ENCODE assay signal across 9 mouse cellular contexts in genomic region chr1:156940584-156940983, GRCm38 (mm10). TPM values are rescaled to one million over a fixed set of nuclear protein-coding genes. Genes with fewer than 3 reads are reported as not detected.
DNase-seq lines count a peak whose midpoint lies in the region; ATAC-seq lines count a peak whose summit lies in the region.
"Had no signal": no experiment of that assay in that cellular context is flagged by ENCODE, and none has a peak within 500 bp of the region (broad histone marks: within the 10 kb centered on the region; RNA-seq: fewer than 3 reads in every experiment).

No protein-coding gene starts in this region.

- H3K4me3 ChIP-seq in heart, embryonic 10.5 days: peak overlapping the region; percentile 99
- H3K4me3 ChIP-seq in forebrain, embryonic 16.5 days (replicated peaks; ENCODE audit: low read length): no peak overlapping the region; the same call in 1 of the 2 replicates
- H3K4me3 ChIP-seq in limb, embryonic 15.5 days: 0 out of 2 replicates have a peak overlapping the region, but pooled peaks have one; percentile 85

- H3K4me1 ChIP-seq in heart, embryonic 10.5 days: peaks cover 10% of the 10 kb centered on the region; the same call in 1 of the 2 replicates
- peaks cover 18% of the 10 kb centered on the region for H3K4me1 ChIP-seq in forebrain, embryonic 16.5 days (replicated peaks; ENCODE audit: control insufficient read depth, insufficient read depth, low read length)
- no peaks in the 10 kb centered on the region for H3K4me1 ChIP-seq in limb, embryonic 15.5 days

- no peak for ATAC-seq in forebrain, embryonic 16.5 days
- ATAC-seq in limb, embryonic 15.5 days (ENCODE audit: insufficient number of reproducible peaks, low FRiP score, low TSS enrichment, low read depth): no peak
- no peak for ATAC-seq in granulocyte monocyte progenitor cell, adult 5-6 weeks (replicated peaks; ENCODE audit: poor library complexity, severe bottlenecking)
- ATAC-seq in megakaryocyte-erythroid progenitor cell, adult 5-6 weeks (replicated peaks; ENCODE audit: low FRiP score, low TSS enrichment, poor library complexity, severe bottlenecking): no peak

- DNase-seq in heart, embryonic 10.5 days (ENCODE audit: low spot score): no peak
- no peak for DNase-seq in heart, adult 18-20 months
- peak; percentile 42 for DNase-seq in 416B (ENCODE audit: low read depth)
- DNase-seq in cerebellum, adult 11 months: no peak
- DNase-seq: adrenal gland, postnatal 36 days had no signal

- no peaks in the 10 kb centered on the region for H3K36me3 ChIP-seq in heart, embryonic 10.5 days
- H3K36me3 ChIP-seq in forebrain, embryonic 16.5 days (ENCODE audit: control insufficient read depth, insufficient read depth): no peaks in the 10 kb centered on the region
- no peaks in the 10 kb centered on the region for H3K36me3 ChIP-seq in limb, embryonic 15.5 days

- H3K9ac ChIP-seq in forebrain, embryonic 16.5 days (replicated peaks; ENCODE audit: low read depth, low read length): no peak overlapping the region
- no peak overlapping the region for H3K9ac ChIP-seq in limb, embryonic 15.5 days

- no peaks in the 10 kb centered on the region for H3K9me3 ChIP-seq in heart, embryonic 10.5 days
- no peaks in the 10 kb centered on the region for H3K9me3 ChIP-seq in forebrain, embryonic 16.5 days (ENCODE audit: control insufficient read depth, low read length)
- no peaks in the 10 kb centered on the region for H3K9me3 ChIP-seq in limb, embryonic 15.5 days

- H3K27ac ChIP-seq in heart, embryonic 10.5 days: no peak overlapping the region
- no peak overlapping the region for H3K27ac ChIP-seq in forebrain, embryonic 16.5 days (ENCODE audit: low read length)
- no peak overlapping the region for H3K27ac ChIP-seq in limb, embryonic 15.5 days

- H3K4me2 ChIP-seq in forebrain, embryonic 16.5 days (ENCODE audit: low read length): peak overlapping the region; percentile 82
- peak overlapping the region; percentile 89; the same call in 1 of the 2 replicates for H3K4me2 ChIP-seq in limb, embryonic 15.5 days

- no peaks in the 10 kb centered on the region for H3K27me3 ChIP-seq in heart, embryonic 10.5 days (ENCODE audit: insufficient read depth, poor library complexity, severe bottlenecking)
- no peaks in the 10 kb centered on the region for H3K27me3 ChIP-seq in forebrain, embryonic 16.5 days (replicated peaks; ENCODE audit: control insufficient read depth, insufficient read depth, low read length)
- 0 out of 2 replicates have a peak, but pooled peaks cover 2% of the 10 kb centered on the region for H3K27me3 ChIP-seq in limb, embryonic 15.5 days

- WGBS in heart, embryonic 10.5 days: 40% methylated on average over 7 of the region's 7 CpGs
- WGBS in forebrain, embryonic 16.5 days: 36% methylated on average over 7 of the region's 7 CpGs
- 28% methylated on average over 7 of the region's 7 CpGs for WGBS in limb, embryonic 15.5 days

RNA-seq across cellular contexts. Expression of gene Ralgps2, which starts 1.2 kb away (rescaled TPM):
- 49.6 and 55.2 TPM in 2 replicates for polyA plus RNA-seq in heart, embryonic 10.5 days (2016; fragmentation: Nextera tagmentation; extraction: Ambion mirVana)
- total RNA-seq in heart, adult 18-20 months (2021): 10 to 100 TPM in 1 of 2 experiments, 1 to 10 TPM in 1; 9.3 to 11.4 TPM
- 132 and 135 TPM in 2 replicates for polyA plus RNA-seq in forebrain, embryonic 16.5 days (2015; fragmentation: Nextera tagmentation; extraction: Ambion mirVana)
- polyA plus RNA-seq in limb, embryonic 15.5 days (2015; fragmentation: Nextera tagmentation; extraction: Ambion mirVana): 84.1 and 88.8 TPM in 2 replicates
- 12.5 and 20.4 TPM in 2 replicates for total RNA-seq in granulocyte monocyte progenitor cell, adult 5-6 weeks (2014; fragmentation: Nextera tagmentation)
- total RNA-seq in granulocyte monocyte progenitor cell, adult 5-6 weeks (2017): 26.4 and 28.8 TPM in 2 replicates
- 11.3 and 22.4 TPM in 2 replicates for total RNA-seq in megakaryocyte-erythroid progenitor cell, adult 5-6 weeks (2014; fragmentation: Nextera tagmentation)
- total RNA-seq in megakaryocyte-erythroid progenitor cell, adult 5-6 weeks (2017): 12.7 and 28.2 TPM in 2 replicates
